Mouse (Mus musculus): ENCODE data around the gene Agfg2.

Gene Agfg2

GRCm38 (mm10) chr5:137683388-137684293, 885 bp downstream of the Agfg2 start:
- no peak for DNase-seq (ENCODE audit: low spot score)

GRCm38 (mm10) chr5:137682526-137682925, 2.0 kb downstream of the Agfg2 start:
- DNase-seq (ENCODE audit: low spot score), result no peak

GRCm38 (mm10) chr5:137679726-137680125, 4.8 kb downstream of the Agfg2 start:
- no peak for DNase-seq (ENCODE audit: low spot score)

GRCm38 (mm10) chr5:137678736-137679135, 5.8 kb downstream of the Agfg2 start:
- DNase-seq (ENCODE audit: low spot score), result no peak

GRCm38 (mm10) chr5:137677859-137678258, 6.7 kb downstream of the Agfg2 start:
- no peak for DNase-seq (ENCODE audit: low spot score)

GRCm38 (mm10) chr5:137674786-137675185, 9.7 kb downstream of the Agfg2 start:
- DNase-seq (ENCODE audit: low spot score), result no peak

GRCm38 (mm10) chr5:137673015-137673414, 11.5 kb downstream of the Agfg2 start:
- DNase-seq (ENCODE audit: low spot score), result no peak

GRCm38 (mm10) chr5:137672361-137672760, 12.2 kb downstream of the Agfg2 start:
- DNase-seq (ENCODE audit: low spot score), result no peak

GRCm38 (mm10) chr5:137671443-137672240, 12.9 kb downstream of the Agfg2 start:
- DNase-seq (ENCODE audit: low spot score), result no peak

- DNase-seq (ENCODE audit: low spot score), result no peak
Measured at GRCm38 (mm10) chr5:137670240-137670639, 14.3 kb downstream of the Agfg2 start.

GRCm38 (mm10) chr5:137668971-137669370, 15.6 kb downstream of the Agfg2 start:
- DNase-seq (ENCODE audit: low spot score), result no peak

- no peak for DNase-seq (ENCODE audit: low spot score)
Measured at GRCm38 (mm10) chr5:137663057-137663456, 21.5 kb downstream of the Agfg2 start.

- no peak for DNase-seq (ENCODE audit: low spot score)
Measured at GRCm38 (mm10) chr5:137660064-137660688, 24.4 kb downstream of the Agfg2 start.

GRCm38 (mm10) chr5:137656977-137657376, 27.5 kb downstream of the Agfg2 start:
- DNase-seq (ENCODE audit: low spot score), result no peak

GRCm38 (mm10) chr5:137654746-137655145, 29.8 kb downstream of the Agfg2 start:
- no peak for DNase-seq (ENCODE audit: low spot score)

- DNase-seq (ENCODE audit: low spot score), result no peak
Measured at GRCm38 (mm10) chr5:137653366-137653765, 31.2 kb downstream of the Agfg2 start.

- DNase-seq (ENCODE audit: low spot score), result no peak
Measured at GRCm38 (mm10) chr5:137652474-137652873, 32.1 kb downstream of the Agfg2 start.

GRCm38 (mm10) chr5:137649669-137650571, 34.6 kb downstream of the Agfg2 start:
- no peak for DNase-seq (ENCODE audit: low spot score)

- DNase-seq (ENCODE audit: low spot score), result no peak
Measured at GRCm38 (mm10) chr5:137649251-137649650, 35.3 kb downstream of the Agfg2 start.

- DNase-seq (ENCODE audit: low spot score), result no peak
Measured at GRCm38 (mm10) chr5:137647827-137648601, 36.5 kb downstream of the Agfg2 start.

- DNase-seq (ENCODE audit: low spot score), result no peak
Measured at GRCm38 (mm10) chr5:137645652-137646091, 38.9 kb downstream of the Agfg2 start, which contains the start of gene Irs3. Gene Irs3, minus strand, starts transcription at chr5:137645714.

Data from urinary bladder, postnatal 10 days (tissue).